Mouse (Mus musculus): ENCODE data around the gene Ctsa.

GRCm38 (mm10) chr2:164832032-164832747, 483 bp upstream of the Ctsa start:
- TF ChIP-seq CTCF (conservative IDR thresholded peaks at IDR 0.05; ENCODE audit: low read length) (no peak), POU5F1 (IDR thresholded peaks at IDR 0.05; ENCODE audit: borderline replicate concordance, low read length) (no peak)

All from E14TG2a.4 (cell line).